Mouse (Mus musculus): Measurements from ENCODE around the gene Arl13a. TPM values are rescaled to one million over a fixed set of nuclear protein-coding genes. Genes with fewer than 3 reads are reported as not detected.
"Not testable (repeated sequence)": the region's sequence is repeated elsewhere in the genome, so short reads cannot be mapped to it uniquely, and the experiment has no call there.

The Arl13a gene
- polyA plus RNA-seq (2017; shearing (Covaris generic)), result under 1 TPM in 1 of 3 experiments, not detected in 2; 0.19 TPM

- ATAC-seq, result not testable (repeated sequence)
Measured at GRCm38 (mm10) chrX:134187201-134187600, at the start of gene Arl13a. Arl13a (plus strand) TSS chrX:134187501.

GRCm38 (mm10) chrX:134140024-134140423, 47.3 kb upstream of the Arl13a start:
- ATAC-seq, result no peak

- ATAC-seq, result no peak
Measured at GRCm38 (mm10) chrX:134141551-134141950, 45.8 kb upstream of the Arl13a start.

- ATAC-seq, result no peak
Measured at GRCm38 (mm10) chrX:134141986-134142385, 45.3 kb upstream of the Arl13a start.

- ATAC-seq, result peak; percentile 37
Measured at GRCm38 (mm10) chrX:134158151-134158550, 29.1 kb upstream of the Arl13a start.

- no peak for ATAC-seq
Measured at GRCm38 (mm10) chrX:134160442-134160841, 26.9 kb upstream of the Arl13a start.

- peak; percentile 40 for ATAC-seq
Measured at GRCm38 (mm10) chrX:134162043-134162720, 25.1 kb upstream of the Arl13a start, which contains the start of gene Xkrx. Xkrx (minus strand) TSS chrX:134162076.

- peak; percentile 30 for ATAC-seq
Measured at GRCm38 (mm10) chrX:134162826-134163225, 24.5 kb upstream of the Arl13a start.

GRCm38 (mm10) chrX:134163484-134163883, 23.8 kb upstream of the Arl13a start:
- ATAC-seq, result no peak

- no peak for ATAC-seq
Measured at GRCm38 (mm10) chrX:134170584-134170983, 16.7 kb upstream of the Arl13a start.

GRCm38 (mm10) chrX:134174699-134175098, 12.6 kb upstream of the Arl13a start:
- no peak for ATAC-seq

- ATAC-seq, result no peak
Measured at GRCm38 (mm10) chrX:134208491-134208890, 21.2 kb downstream of the Arl13a start.

GRCm38 (mm10) chrX:134211151-134211642, 23.9 kb downstream of the Arl13a start:
- ATAC-seq, result no peak

GRCm38 (mm10) chrX:134218161-134218560, 30.9 kb downstream of the Arl13a start:
- ATAC-seq, result no peak

- ATAC-seq, result no peak
Measured at GRCm38 (mm10) chrX:134220618-134221017, 33.3 kb downstream of the Arl13a start.

- ATAC-seq, result no peak
Measured at GRCm38 (mm10) chrX:134221856-134222255, 34.6 kb downstream of the Arl13a start, which contains the start of gene Nox1. Nox1 (minus strand) TSS chrX:134221956.

GRCm38 (mm10) chrX:134233048-134233447, 45.7 kb downstream of the Arl13a start:
- ATAC-seq, result no peak

GRCm38 (mm10) chrX:134238266-134238665, 51.0 kb downstream of the Arl13a start:
- ATAC-seq, result no peak

GRCm38 (mm10) chrX:134245946-134246345, 58.6 kb downstream of the Arl13a start:
- ATAC-seq, result no peak

GRCm38 (mm10) chrX:134248202-134248601, 60.9 kb downstream of the Arl13a start:
- no peak for ATAC-seq
